Mouse (Mus musculus) ES-E14 (cell line): Measurements from ENCODE around the gene Stat3. TPM values are rescaled to one million over a fixed set of nuclear protein-coding genes. Genes with fewer than 3 reads are reported as not detected.
A peak's percentile ranks its signal among the peaks of the same experiment; 100 is the strongest.

ENCODE experiments used
- DNase-seq: peaks from one replicate; pipeline ENCODE4 v3.0.0-alpha.2; 2013; ENCODE audit warnings: low read depth, low spot score
- H3K27ac ChIP-seq: 2 replicates; pipeline ENCODE4 v1.5.1; 2012; ENCODE audit warnings: low read depth, mild to moderate bottlenecking, low read length, moderate library complexity, mixed read lengths; ENCODE audit not compliant: poor library complexity, insufficient read depth, severe bottlenecking
- H3K36me3 ChIP-seq: 2 replicates; pipeline ENCODE4 v1.6.1; 2012; ENCODE audit warnings: mild to moderate bottlenecking, low read length, moderate library complexity, mixed read lengths; ENCODE audit not compliant: control insufficient read depth, poor library complexity, insufficient read depth, severe bottlenecking
- H3K4me1 ChIP-seq, 2 experiments: fragments of 150-350 bp in 1 of 2; sonication (generic) in 1 of 2; 2 replicates each; pipeline ENCODE4 v1.6.1; 2012; ENCODE audit warnings: low read length in 2 of 2, mild to moderate bottlenecking in 1 of 2, mixed read lengths in 1 of 2; ENCODE audit not compliant: control insufficient read depth in 2 of 2, insufficient read depth in 2 of 2, poor library complexity in 1 of 2
- H3K4me3 ChIP-seq, 2 experiments: fragments of 150-350 bp in 1 of 2; sonication (generic) in 1 of 2; 2 replicates each; pipeline ENCODE4 v1.5.1; 2012; ENCODE audit warnings: low read length in 2 of 2, low read depth in 1 of 2, mild to moderate bottlenecking in 1 of 2, mixed read lengths in 1 of 2; ENCODE audit not compliant: insufficient read depth in 1 of 2, poor library complexity in 1 of 2, severe bottlenecking in 1 of 2
- H3K9ac ChIP-seq: 2 replicates; pipeline ENCODE4 v1.6.1; 2012; ENCODE audit warnings: low read depth, mild to moderate bottlenecking, low read length, mixed read lengths; ENCODE audit not compliant: poor library complexity, insufficient read depth, severe bottlenecking
- H3K9me3 ChIP-seq: fragments of 150-350 bp; sonication (generic); 2 replicates; pipeline ENCODE4 v1.6.1; 2012; ENCODE audit warnings: low read depth, mild to moderate bottlenecking, low read length; ENCODE audit not compliant: control insufficient read depth, insufficient read depth
- CHD2 ChIP-seq: IDR thresholded peaks from 2 replicates; pipeline ENCODE4 v1.6.1; 2014; ENCODE audit warnings: mild to moderate bottlenecking, low read depth, low read length, inconsistent platforms
- HCFC1 ChIP-seq: IDR thresholded peaks from 2 replicates; pipeline ENCODE4 v1.6.1; 2012; ENCODE audit warnings: low read length, inconsistent platforms, borderline replicate concordance; ENCODE audit not compliant: insufficient read depth
- MAFK ChIP-seq: IDR thresholded peaks from 2 replicates; pipeline ENCODE4 v1.6.1; 2014; ENCODE audit warnings: mild to moderate bottlenecking, low read depth, low read length, inconsistent platforms; ENCODE audit not compliant: insufficient read depth
- ZC3H11A ChIP-seq: IDR thresholded peaks from 2 replicates; pipeline ENCODE4 v1.6.1; 2012; ENCODE audit warnings: low read depth, mild to moderate bottlenecking, inconsistent platforms, low read length, borderline replicate concordance
- ZNF384 ChIP-seq: IDR thresholded peaks from 2 replicates; pipeline ENCODE4 v1.6.1; 2012; ENCODE audit warnings: low read depth, low read length, inconsistent platforms
- in situ Hi-C, 2 experiments: fragments of 600-800 bp; cut with MboI; formaldehyde crosslinking; loops; one replicate each; pipeline ENCODE4 v1.15.1; 2025; ENCODE audit warnings: low sequenced_read_pairs in 2 of 2, inconsistent platforms in 1 of 2; ENCODE audit not compliant: unreplicated experiment in 2 of 2
- total RNA-seq: library from RNA; depleted of rRNA; stranded (reverse); fragments of 300-350 nt; gene quantifications from 2 replicates; pipeline ENCODE4 v1.2.3, GENCODE M21; 2012

Stat3 gene
- total RNA-seq, 1 experiment = 61.5 TPM

GRCm38 (mm10) chr11:100860198-100861048 is 78.9 kb downstream of the Stat3 start:
- H3K27ac ChIP-seq = no peak overlapping the region
- peak; percentile 54 for DNase-seq

GRCm38 (mm10) chr11:100859579-100860075 is 79.7 kb downstream of the Stat3 start:
- in situ Hi-C loops = no loop called here
- Histone ChIP-seq H3K9me3 (no peaks in the 10 kb centered on the region), H3K27ac (no peak overlapping the region), H3K4me3 (peak overlapping the region; percentile 76 to 81; a peak in 2 of 4 replicates), H3K36me3 (no peaks in the 10 kb centered on the region), H3K9ac (no peak overlapping the region), H3K4me1 (peaks cover 0 to 15% of the 10 kb centered on the region in 2 experiments; a peak in 2 of 4 replicates)
- no peak for DNase-seq
- TF ChIP-seq ZNF384 (no peak), ZC3H11A (no peak), HCFC1 (no peak), CHD2 (no peak), MAFK (no peak)

More at GRCm38 (mm10) chr11:100860198-100861048, 78.9 kb downstream of the Stat3 start:
- Histone ChIP-seq H3K9me3 (no peaks in the 10 kb centered on the region), H3K36me3 (no peaks in the 10 kb centered on the region), H3K4me3 (peak overlapping the region; percentile 76 to 81), H3K4me1 (peaks cover 0 to 13% of the 10 kb centered on the region in 2 experiments; a peak in 2 of 4 replicates), H3K9ac (peak overlapping the region; percentile 70)
- TF ChIP-seq MAFK (no peak), CHD2 (no peak), ZC3H11A (no peak), ZNF384 (no peak), HCFC1 (no peak)
- in situ Hi-C loops = no loop called here

GRCm38 (mm10) chr11:100858935-100859578 is 80.3 kb downstream of the Stat3 start, which contains the start of gene Stat5a:
Gene Stat5a (plus strand): TSS chr11:100859351.
- peaks cover 0 to 15% of the 10 kb centered on the region in 2 experiments; a peak in 2 of 4 replicates for H3K4me1 ChIP-seq
- peak within 1 kb of the TSS; percentile 70 for H3K9ac ChIP-seq
- peak within 1 kb of the TSS; percentile 76 to 81 for H3K4me3 ChIP-seq
- no peak within 1 kb of the TSS for H3K27ac ChIP-seq
- no peak for TF ChIP-seq ZC3H11A
- no peak for TF ChIP-seq CHD2
- no peak for TF ChIP-seq HCFC1
- TF ChIP-seq MAFK = no peak
- TF ChIP-seq ZNF384 = no peak
- in situ Hi-C loops = no loop called here
- H3K36me3 ChIP-seq = no peaks in the 10 kb centered on the region
- no peaks in the 10 kb centered on the region for H3K9me3 ChIP-seq
- no peak for DNase-seq

- H3K27ac ChIP-seq = no peak overlapping the region
- H3K9me3 ChIP-seq = no peaks in the 10 kb centered on the region
- no peak for DNase-seq
- no peak overlapping the region for H3K4me3 ChIP-seq
- TF ChIP-seq ZNF384 (no peak), HCFC1 (no peak), CHD2 (no peak), MAFK (no peak), ZC3H11A (no peak)
- H3K4me1 ChIP-seq = peaks cover 0 to 15% of the 10 kb centered on the region in 2 experiments; a peak in 2 of 4 replicates
- no peak overlapping the region for H3K9ac ChIP-seq
- in situ Hi-C loops = no loop called here
- no peaks in the 10 kb centered on the region for H3K36me3 ChIP-seq
Observed at GRCm38 (mm10) chr11:100857960-100858359, 81.4 kb downstream of the Stat3 start.
